17 mouse cellular contexts compared by ENCODE assay signal in genomic region chr6:51947661-51948060, GRCm38 (mm10).
"Had no signal": no experiment of that assay in that cellular context is flagged by ENCODE, and none has a peak within 500 bp of the region (broad histone marks: within the 10 kb centered on the region; RNA-seq: fewer than 3 reads in every experiment).

No protein-coding gene starts in this region.

- DNase-seq: retina, postnatal 1 day; right cerebral cortex, adult 18-20 months; right cerebral cortex, postnatal 14 days; right cerebral cortex, postnatal 25 days; right cerebral cortex, postnatal 4 days; spleen, adult 18-20 months; thymus, adult 18-20 months; thymus, adult 2 months; thymus, postnatal 14 days; thymus, postnatal 25 days; thymus, postnatal 36 days; thymus, postnatal 4 days had no signal

- H3K27me3 ChIP-seq: neural tube, embryonic 12.5 days; neural tube, embryonic 13.5 days; neural tube, embryonic 15.5 days; stomach, embryonic 15.5 days had no signal

- H3K36me3 ChIP-seq: neural tube, embryonic 12.5 days; neural tube, embryonic 13.5 days; neural tube, embryonic 15.5 days; stomach, embryonic 15.5 days had no signal

- H3K27ac ChIP-seq: neural tube, embryonic 12.5 days; neural tube, embryonic 13.5 days; neural tube, embryonic 15.5 days; stomach, embryonic 15.5 days; stomach, postnatal 0 days had no signal

- H3K9me3 ChIP-seq: neural tube, embryonic 12.5 days; neural tube, embryonic 13.5 days; neural tube, embryonic 15.5 days; stomach, embryonic 15.5 days had no signal

- H3K4me1 ChIP-seq: neural tube, embryonic 12.5 days; neural tube, embryonic 15.5 days; stomach, embryonic 15.5 days had no signal

- H3K4me3 ChIP-seq: neural tube, embryonic 12.5 days; neural tube, embryonic 13.5 days; neural tube, embryonic 15.5 days; stomach, embryonic 15.5 days had no signal

- H3K4me2 ChIP-seq: neural tube, embryonic 12.5 days; neural tube, embryonic 13.5 days; neural tube, embryonic 15.5 days; stomach, embryonic 15.5 days had no signal

- H3K9ac ChIP-seq: neural tube, embryonic 12.5 days; neural tube, embryonic 13.5 days; neural tube, embryonic 15.5 days; stomach, embryonic 15.5 days had no signal
